Mouse (Mus musculus) heart, embryonic 16.5 days (tissue): ENCODE measurements at regions not wholly inside any gene's neighbourhood (a gene's known extent, or its start where the extent isn't known, plus 50 kb on each side); places are given as distances from the start of the nearest gene placed in this dataset.

ENCODE experiments used
- ATAC-seq: fragments of 200-750 bp; cut with Nextera tagmentation; replicated peaks from 2 replicates; pipeline ENCODE4 v1.8.0; 2017; ENCODE audit warnings: moderate number of reproducible peaks; ENCODE audit not compliant: insufficient read depth, low FRiP score; ENCODE audit errors: extremely low read depth
- H3K27ac ChIP-seq: fragments of 300-500 bp; sonication (generic); 2 replicates; pipeline ENCODE4 v1.5.1; 2014; ENCODE audit warnings: mild to moderate bottlenecking, low read length, control low read depth, moderate library complexity
- H3K27me3 ChIP-seq: fragments of 300-500 bp; sonication (generic); 2 replicates; pipeline ENCODE4 v1.6.1; 2014; ENCODE audit warnings: low read length, mixed read lengths; ENCODE audit not compliant: control insufficient read depth, insufficient read depth
- H3K36me3 ChIP-seq: fragments of 300-500 bp; sonication (generic); 2 replicates; pipeline ENCODE4 v1.6.1; 2014; ENCODE audit not compliant: control insufficient read depth, insufficient read depth
- H3K4me1 ChIP-seq: fragments of 300-500 bp; sonication (generic); 2 replicates; pipeline ENCODE4 v1.6.1; 2014; ENCODE audit warnings: low read length, mixed read lengths; ENCODE audit not compliant: control insufficient read depth, insufficient read depth
- H3K4me2 ChIP-seq: fragments of 300-500 bp; sonication (generic); 2 replicates; pipeline ENCODE4 v1.6.1; 2014; ENCODE audit warnings: low read depth, mild to moderate bottlenecking, control low read depth, low read length
- H3K4me3 ChIP-seq: fragments of 300-500 bp; sonication (generic); 2 replicates; pipeline ENCODE4 v1.5.1; 2014; ENCODE audit warnings: mild to moderate bottlenecking, control low read depth, low read length
- H3K9ac ChIP-seq: fragments of 300-500 bp; sonication (generic); 2 replicates; pipeline ENCODE4 v1.6.1; 2014; ENCODE audit warnings: low read length, control low read depth
- H3K9me3 ChIP-seq: fragments of 300-500 bp; sonication (generic); replicated peaks from 2 replicates; pipeline ENCODE4 v1.6.1; 2016; ENCODE audit warnings: low read length; ENCODE audit not compliant: control insufficient read depth
- WGBS: fragments of 180-500 bp; shearing (Covaris S2); extraction: QIAGEN DNeasy Blood & Tissue Kit; methylation state at CpG from one replicate; pipeline ENCODE4 v1.1.7; 2014; 5-methylcytosine and 5-hydroxymethylcytosine counted together

DNA sequence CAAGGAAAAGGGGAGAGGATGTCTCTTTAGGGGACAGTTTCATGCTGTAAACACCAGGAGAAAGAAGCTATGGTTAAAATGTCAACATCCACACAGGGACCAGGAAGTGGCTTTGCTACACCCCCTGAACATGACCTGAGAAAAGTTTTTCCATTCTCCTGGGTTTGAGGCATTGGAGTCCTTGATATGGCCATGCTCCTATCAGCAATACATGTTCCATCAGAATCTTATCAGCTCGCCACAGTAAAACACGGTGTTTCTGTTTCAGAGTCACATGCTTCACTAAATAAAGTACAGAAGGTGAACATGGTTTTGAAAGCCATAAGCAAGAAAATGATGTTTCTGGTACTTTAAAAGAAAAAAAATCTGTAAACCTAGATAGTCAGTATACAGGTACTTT, 367.4 kb upstream of the Cd180 start:
- H3K4me3 ChIP-seq = no peak overlapping the region
- H3K27ac ChIP-seq = no peak overlapping the region
- no peak for ATAC-seq
- H3K36me3 ChIP-seq = no peaks in the 10 kb centered on the region
- H3K4me2 ChIP-seq = no peak overlapping the region
- H3K4me1 ChIP-seq = peaks cover 20% of the 10 kb centered on the region
- H3K9me3 ChIP-seq = no peaks in the 10 kb centered on the region
- 29% methylated on average over 2 of the region's 2 CpGs for WGBS
- H3K27me3 ChIP-seq = no peaks in the 10 kb centered on the region
- H3K9ac ChIP-seq = no peak overlapping the region

DNA sequence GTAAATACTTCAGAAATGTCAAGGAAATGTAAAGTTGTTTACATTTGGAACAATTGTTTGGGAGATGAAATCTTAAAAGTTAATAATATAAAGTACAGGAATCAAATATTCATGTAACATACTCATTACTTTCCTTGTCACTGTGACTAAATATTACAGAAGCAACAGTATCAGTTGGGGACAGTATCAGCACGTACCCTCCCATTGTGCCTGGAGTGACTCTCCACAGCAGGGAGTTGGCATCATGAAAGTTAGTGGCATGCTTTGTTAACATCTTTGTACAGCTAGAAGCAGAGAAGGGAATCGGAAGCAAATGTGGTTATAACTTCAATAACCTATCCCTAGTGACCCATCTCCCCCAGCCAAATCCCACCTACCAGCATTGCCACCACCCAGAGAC, 366.8 kb upstream of the Cd180 start:
- WGBS = 67% methylated on average over 2 of the region's 2 CpGs
- ATAC-seq = no peak
- no peak overlapping the region for H3K27ac ChIP-seq

DNA sequence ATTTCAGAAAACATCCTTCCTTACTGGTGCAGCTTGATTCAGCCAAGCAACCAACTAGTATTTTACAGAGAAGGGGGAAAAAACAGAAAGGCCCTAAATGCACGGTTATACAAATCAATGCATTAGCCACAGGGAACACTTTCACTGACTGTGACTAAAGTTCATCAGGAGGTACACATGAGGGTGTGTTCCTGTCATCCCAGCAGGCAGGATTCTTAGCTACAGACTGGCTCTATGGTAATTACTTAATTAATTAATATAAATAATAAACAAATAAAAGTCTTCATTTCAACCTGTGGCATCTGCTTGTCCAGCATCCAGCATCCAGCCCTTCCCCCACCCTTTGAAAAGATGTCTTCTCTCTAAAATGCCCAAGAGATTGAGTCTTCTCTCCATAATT, 359.7 kb upstream of the Cd180 start:
- peaks cover 6% of the 10 kb centered on the region for H3K4me1 ChIP-seq
- H3K36me3 ChIP-seq = no peaks in the 10 kb centered on the region
- H3K4me3 ChIP-seq = no peak overlapping the region
- no peak overlapping the region for H3K4me2 ChIP-seq
- 73% methylated on average over 1 of the region's 1 CpGs for WGBS
- no peaks in the 10 kb centered on the region for H3K27me3 ChIP-seq
- H3K9me3 ChIP-seq = no peaks in the 10 kb centered on the region
- H3K9ac ChIP-seq = no peak overlapping the region
- peak overlapping the region; percentile 82 for H3K27ac ChIP-seq
- ATAC-seq = no peak

More for the DNA sequence above, 366.8 kb upstream of the Cd180 start:
- H3K27me3 ChIP-seq = no peaks in the 10 kb centered on the region
- H3K4me3 ChIP-seq = no peak overlapping the region
- no peak overlapping the region for H3K9ac ChIP-seq
- H3K36me3 ChIP-seq = no peaks in the 10 kb centered on the region
- H3K9me3 ChIP-seq = no peaks in the 10 kb centered on the region
- peaks cover 20% of the 10 kb centered on the region for H3K4me1 ChIP-seq
- H3K4me2 ChIP-seq = no peak overlapping the region

DNA sequence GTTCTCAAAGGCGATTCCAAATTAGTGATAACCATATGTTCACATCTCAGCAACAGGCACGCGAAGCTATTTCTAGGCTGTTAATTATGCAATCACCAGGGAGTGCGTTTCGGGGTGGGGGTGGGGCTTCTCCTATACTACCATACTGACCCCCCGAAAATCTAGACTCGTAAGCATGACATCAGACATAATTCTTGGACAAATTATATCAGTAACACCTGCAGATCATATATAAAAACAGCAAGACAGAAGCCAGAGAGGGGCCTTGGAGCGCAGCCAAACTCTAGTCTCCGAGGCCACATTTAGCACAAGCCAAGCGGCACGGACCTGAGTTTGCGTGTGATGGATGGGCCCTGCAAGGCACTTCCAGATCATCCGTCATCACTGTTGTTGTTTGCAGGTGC, 359.2 kb upstream of the Cd180 start:
- 20% methylated on average over 13 of the region's 13 CpGs for WGBS
- H3K27me3 ChIP-seq = no peaks in the 10 kb centered on the region
- 0 out of 2 replicates have a peak, but pooled peaks cover under 1% of the 10 kb centered on the region for H3K9me3 ChIP-seq
- no peaks in the 10 kb centered on the region for H3K36me3 ChIP-seq
- ATAC-seq = peak; percentile 63
- H3K27ac ChIP-seq = peak overlapping the region; percentile 82
- H3K4me1 ChIP-seq = peaks cover 6% of the 10 kb centered on the region
- H3K4me2 ChIP-seq = peak overlapping the region; percentile 39
- 0 out of 2 replicates have a peak overlapping the region, but pooled peaks have one; percentile 9 for H3K9ac ChIP-seq
- H3K4me3 ChIP-seq = no peak overlapping the region; the same call in 1 of the 2 replicates

DNA sequence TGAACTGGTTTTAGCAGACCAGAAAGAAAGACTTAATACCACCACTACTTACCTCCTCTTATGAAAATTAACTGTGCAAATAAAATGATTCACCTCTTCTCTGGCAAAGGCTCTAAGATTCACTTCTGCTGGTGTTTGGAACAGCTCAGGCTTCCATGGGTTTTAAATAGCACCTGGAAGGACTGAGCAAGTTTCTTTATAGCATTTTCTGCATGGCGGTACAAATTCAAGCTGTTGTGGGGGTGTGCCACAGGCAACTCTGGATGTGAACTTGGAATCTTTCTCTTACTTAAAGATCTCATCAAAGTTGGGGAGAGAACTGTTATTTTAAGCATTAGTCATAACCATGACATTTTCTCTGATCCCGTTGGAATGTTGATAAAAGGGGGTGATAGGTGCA, 350.1 kb upstream of the Cd180 start:
- no peak for ATAC-seq
- Histone ChIP-seq H3K4me3 (no peak overlapping the region), H3K27ac (no peak overlapping the region), H3K27me3 (no peaks in the 10 kb centered on the region), H3K4me1 (no peaks in the 10 kb centered on the region), H3K36me3 (no peaks in the 10 kb centered on the region), H3K9ac (no peak overlapping the region), H3K4me2 (no peak overlapping the region), H3K9me3 (0 out of 2 replicates have a peak, but pooled peaks cover 3% of the 10 kb centered on the region)
- 72% methylated on average over 2 of the region's 2 CpGs for WGBS

DNA sequence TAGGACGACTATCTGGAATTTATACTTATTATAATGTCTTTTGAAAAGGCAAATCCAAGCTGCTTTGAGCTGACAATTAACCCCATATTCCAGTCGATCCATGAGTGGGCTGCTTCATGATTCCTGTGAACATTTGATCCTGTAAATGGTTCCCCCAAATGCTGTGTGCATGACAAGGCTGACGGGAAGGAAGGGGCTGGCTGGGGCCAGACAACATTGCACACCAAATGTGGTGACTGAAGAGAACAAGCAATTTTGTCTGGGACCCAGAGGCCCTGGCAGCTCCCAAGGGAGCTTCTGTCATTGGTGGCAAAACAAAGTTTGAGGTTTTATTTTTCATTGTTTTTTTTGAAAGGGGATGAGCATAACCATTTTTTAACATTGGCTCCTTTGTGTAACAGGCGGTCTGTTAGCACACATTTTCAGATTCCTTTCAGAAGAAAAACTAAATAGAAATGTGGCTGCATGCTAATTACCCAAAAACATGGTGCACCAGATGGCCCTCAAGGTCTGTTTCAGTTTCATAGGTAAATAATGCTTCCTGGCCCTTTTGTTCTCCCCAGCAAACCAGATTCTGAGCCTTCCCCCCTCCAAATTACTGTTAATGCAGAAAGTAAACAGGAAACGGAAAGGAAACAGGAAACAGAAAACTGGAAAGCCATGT, 348.6 kb upstream of the Cd180 start:
- Histone ChIP-seq H3K27me3 (no peaks in the 10 kb centered on the region), H3K9me3 (no peaks in the 10 kb centered on the region), H3K36me3 (no peaks in the 10 kb centered on the region), H3K4me1 (peaks cover 8% of the 10 kb centered on the region), H3K27ac (no peak overlapping the region), H3K4me3 (no peak overlapping the region), H3K9ac (no peak overlapping the region), H3K4me2 (no peak overlapping the region)
- no peak for ATAC-seq
- 77% methylated on average over 5 of the region's 5 CpGs for WGBS

DNA sequence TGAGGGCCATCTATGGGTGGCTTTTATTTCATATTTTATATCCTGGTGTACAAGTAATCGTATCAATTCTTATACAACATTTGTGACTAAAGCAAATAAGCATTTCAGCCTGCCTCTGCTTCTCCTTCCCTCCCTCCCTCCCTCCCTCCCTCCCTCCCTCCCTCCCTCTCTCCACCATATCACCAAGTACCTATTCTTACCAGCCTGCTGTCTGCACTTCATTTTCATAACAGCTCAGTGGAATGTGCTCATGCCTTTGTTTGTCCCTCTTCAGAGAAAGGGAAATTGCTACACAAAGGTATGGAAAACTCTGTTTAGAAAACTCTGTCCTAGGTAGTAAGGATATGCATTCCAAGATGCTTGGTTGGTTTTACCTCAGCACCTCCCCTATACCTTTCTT, 343.9 kb upstream of the Cd180 start:
- H3K27ac ChIP-seq = peak overlapping the region; percentile 84
- no peaks in the 10 kb centered on the region for H3K36me3 ChIP-seq
- H3K9ac ChIP-seq = no peak overlapping the region
- ATAC-seq = peak; percentile 78; the same call in 1 of the 2 replicates
- peaks cover 15% of the 10 kb centered on the region for H3K4me1 ChIP-seq
- H3K4me2 ChIP-seq = peak overlapping the region; percentile 36
- no peaks in the 10 kb centered on the region for H3K9me3 ChIP-seq
- H3K27me3 ChIP-seq = no peaks in the 10 kb centered on the region
- H3K4me3 ChIP-seq = no peak overlapping the region
- WGBS = 62% methylated on average over 1 of the region's 1 CpGs

DNA sequence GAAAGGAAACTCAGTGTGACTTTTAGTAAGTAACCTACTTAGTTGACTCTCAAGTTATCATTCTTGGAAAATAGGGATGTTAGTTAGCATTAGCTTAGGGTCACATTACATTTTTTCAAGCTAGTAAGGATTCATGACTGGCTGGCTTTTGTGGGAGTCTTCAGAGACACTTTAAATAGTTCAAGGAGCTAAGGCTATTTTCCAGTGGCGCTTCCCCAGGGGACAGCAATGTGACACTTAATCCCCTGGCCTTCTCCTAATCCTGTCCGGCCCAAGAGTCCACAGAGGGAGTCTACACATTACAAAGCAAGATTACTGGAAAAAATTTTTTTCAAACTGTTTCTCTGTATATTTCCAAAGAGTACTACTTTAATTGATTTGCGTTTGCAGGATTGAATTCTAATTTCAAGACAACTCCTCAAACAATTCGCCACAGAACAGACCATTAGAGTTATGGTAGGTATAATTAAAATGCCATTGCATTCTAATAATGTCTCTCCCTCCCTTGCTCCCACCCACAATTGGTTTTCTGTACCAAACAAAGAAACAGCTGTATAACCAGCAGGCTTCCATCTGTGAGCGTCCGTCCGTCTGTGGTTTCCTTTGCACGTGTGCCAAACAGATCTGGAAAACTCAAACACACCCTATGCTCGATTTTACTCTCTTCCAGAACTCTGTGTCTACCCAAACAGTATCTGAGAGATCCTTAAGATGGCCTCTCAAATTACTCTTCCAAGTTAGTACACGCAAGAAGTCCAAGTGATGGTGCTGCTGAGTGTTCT, 341.1 kb upstream of the Cd180 start:
- Histone ChIP-seq H3K4me1 (peaks cover 27% of the 10 kb centered on the region), H3K27ac (no peak overlapping the region; the same call in 1 of the 2 replicates), H3K4me2 (no peak overlapping the region), H3K36me3 (no peaks in the 10 kb centered on the region), H3K4me3 (no peak overlapping the region), H3K27me3 (no peaks in the 10 kb centered on the region), H3K9me3 (no peaks in the 10 kb centered on the region), H3K9ac (no peak overlapping the region)
- ATAC-seq = no peak
- WGBS = 67% methylated on average over 10 of the region's 10 CpGs

DNA sequence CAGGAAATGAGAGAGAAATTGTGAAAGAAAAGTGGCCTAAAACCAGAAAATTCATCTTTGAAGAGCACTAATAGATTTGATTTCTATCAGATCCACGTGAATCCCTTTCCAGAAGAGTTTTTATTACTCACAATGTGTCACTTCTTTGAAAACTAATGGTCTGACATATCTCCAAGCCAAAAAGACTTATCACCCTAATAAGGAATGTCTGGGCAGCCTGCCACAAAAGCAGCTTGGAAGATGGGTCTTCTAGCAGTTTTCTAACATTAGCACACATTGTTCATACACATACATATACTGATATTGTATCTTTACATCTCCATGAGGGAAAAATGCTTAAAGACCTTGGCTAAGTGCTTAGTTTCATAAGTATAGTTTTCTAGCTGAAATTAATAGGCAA, 337.8 kb upstream of the Cd180 start:
- WGBS = 15% methylated on average over 1 of the region's 1 CpGs
- H3K4me3 ChIP-seq = no peak overlapping the region
- H3K9me3 ChIP-seq = no peaks in the 10 kb centered on the region
- no peak overlapping the region for H3K9ac ChIP-seq
- no peaks in the 10 kb centered on the region for H3K36me3 ChIP-seq
- no peaks in the 10 kb centered on the region for H3K27me3 ChIP-seq
- ATAC-seq = peak; percentile 55; the same call in 1 of the 2 replicates
- peak overlapping the region; percentile 68 for H3K27ac ChIP-seq
- peaks cover 18% of the 10 kb centered on the region for H3K4me1 ChIP-seq
- H3K4me2 ChIP-seq = no peak overlapping the region
